Mouse (Mus musculus) left cerebral cortex, adult 2 months (tissue): ENCODE results near the gene Il20. TPM values are rescaled to one million over a fixed set of nuclear protein-coding genes. Genes with fewer than 3 reads are reported as not detected.

Experiments
- DNase-seq, 2 experiments: peaks; one replicate each; pipeline ENCODE4 v3.0.0; 2021 to 2022; ENCODE audit warnings: low spot score in 2 of 2, mixed read lengths in 1 of 2; ENCODE audit errors: extremely low spot score in 1 of 2
- H3K27ac ChIP-seq: fragments of 200-600 bp; 2 replicates; pipeline ENCODE4 v1.8.1; 2022
- H3K4me3 ChIP-seq: fragments of 200-600 bp; 2 replicates; pipeline ENCODE4 v1.8.1; 2022
- CTCF ChIP-seq: fragments of 200-600 bp; IDR thresholded peaks from 2 replicates; pipeline ENCODE4 v1.8.1; 2022; ENCODE audit warnings: antibody characterized with exemption, mild to moderate bottlenecking, moderate library complexity
- intact Hi-C: fragments of 180-260 bp; cut with DNase I; formaldehyde crosslinking; loops from one replicate; pipeline ENCODE4 v1.15.1; 2025
- total RNA-seq, 2 experiments: library from RNA; stranded (reverse); gene quantifications; 2 replicates each; pipeline ENCODE4 v1.2.3; 2021

Il20 gene
- total RNA-seq, 2 experiments from 2014 or later = not detected

GRCm38 (mm10) chr1:130857456-130857855, 53.8 kb downstream of the Il20 start:
- intact Hi-C loops = no loop called here
- TF ChIP-seq CTCF = no peak

More at GRCm38 (mm10) chr1:130857456-130857855, 53.8 kb downstream of the Il20 start:
- Histone ChIP-seq H3K4me3 (no peak overlapping the region), H3K27ac (no peak overlapping the region)
- DNase-seq = no peak

Other genes starting within 250 kb of the Il20 start
- gene C4bp, start 249.8 kb downstream of the Il20 start, total RNA-seq = not detected
- gene Gm29427, start 195.7 kb downstream of the Il20 start, total RNA-seq = not detected
- gene Yod1, start 194.1 kb downstream of the Il20 start, total RNA-seq = 10 to 100 TPM; 16.0 to 17.2 TPM
- 10 to 100 TPM; 43.3 to 45.7 TPM for gene Pfkfb2, start 182.2 kb downstream of the Il20 start, total RNA-seq
- 1 to 10 TPM; 1.3 to 1.7 TPM for gene AA986860, start 179.5 kb downstream of the Il20 start, total RNA-seq
- not detected for gene Fcamr, start 110.5 kb downstream of the Il20 start, total RNA-seq
- under 1 TPM in 1 of 2 experiments, not detected in 1; 0.14 TPM for gene Pigr, start 84.8 kb downstream of the Il20 start, total RNA-seq
- gene Fcmr, start 45.8 kb downstream of the Il20 start, total RNA-seq = not detected
- not detected for gene Il24, start 24.0 kb downstream of the Il20 start, total RNA-seq
- not detected for gene Il19, start 28.7 kb upstream of the Il20 start, total RNA-seq
- gene Il10, start 108.4 kb upstream of the Il20 start, total RNA-seq = not detected
- 10 to 100 TPM; 31.0 to 32.8 TPM for gene Mapkapk2, start 186.4 kb upstream of the Il20 start, total RNA-seq
- gene Dyrk3, start 226.9 kb upstream of the Il20 start, total RNA-seq = 10 to 100 TPM; 15.6 to 16.6 TPM
- 10 to 100 TPM; 38.2 to 42.1 TPM for gene Eif2d, start 241.7 kb upstream of the Il20 start, total RNA-seq